Mouse (Mus musculus) CH12.LX (cell line): ENCODE measurements at regions not wholly inside any gene's neighbourhood (a gene's known extent, or its start where the extent isn't known, plus 50 kb on each side); places are given as distances from the start of the nearest gene placed in this dataset.

ENCODE experiments used
- DNase-seq: peaks from one replicate; pipeline ENCODE4 v3.0.0-alpha.2; 2013; ENCODE audit errors: extremely low read depth
- H3K27ac ChIP-seq: 2 replicates; pipeline ENCODE4 v1.5.1; 2012; ENCODE audit warnings: low read depth, mild to moderate bottlenecking, control low read depth, moderate library complexity; ENCODE audit not compliant: insufficient read depth
- H3K27me3 ChIP-seq: replicated peaks from 2 replicates; pipeline ENCODE3; 2012; ENCODE audit warnings: inconsistent platforms
- H3K36me3 ChIP-seq, 2 experiments: replicated peaks in 1 of 2; 2 replicates each; pipeline versions ENCODE3 to v1.6.1; 2012; ENCODE audit warnings: inconsistent platforms in 1 of 2, low read length in 1 of 2, mild to moderate bottlenecking in 1 of 2, mixed read lengths in 1 of 2, moderate library complexity in 1 of 2; ENCODE audit not compliant: control insufficient read depth in 1 of 2, insufficient read depth in 1 of 2
- H3K4me1 ChIP-seq, 2 experiments: 2 replicates each; pipeline ENCODE4 v1.6.1; 2012; ENCODE audit warnings: inconsistent platforms in 1 of 2, moderate library complexity in 1 of 2; ENCODE audit not compliant: insufficient read depth in 2 of 2, control insufficient read depth in 1 of 2
- H3K4me2 ChIP-seq: 2 replicates; pipeline ENCODE4 v1.6.1; 2012; ENCODE audit warnings: low read depth, mild to moderate bottlenecking, control low read depth; ENCODE audit not compliant: poor library complexity, insufficient read depth, severe bottlenecking
- H3K4me3 ChIP-seq, 3 experiments: fragments of 150-350 bp in 1 of 3; sonication (generic) in 1 of 3; replicated peaks in 1 of 3; 2 replicates each; pipeline versions ENCODE3 to v1.5.1; 2011 to 2012; ENCODE audit warnings: low read depth in 2 of 3, low read length in 2 of 3, mild to moderate bottlenecking in 2 of 3, moderate library complexity in 2 of 3, control low read depth in 1 of 3, improper control_type of control experiment in 1 of 3, inconsistent platforms in 1 of 3, mixed read lengths in 1 of 3; ENCODE audit not compliant: poor library complexity in 1 of 3
- H3K79me2 ChIP-seq: replicated peaks from 2 replicates; pipeline ENCODE4 v1.6.1; 2012; ENCODE audit warnings: mild to moderate bottlenecking, moderate library complexity; ENCODE audit not compliant: control insufficient read depth, poor library complexity, insufficient read depth, severe bottlenecking; ENCODE audit errors: extremely low read depth
- H3K9ac ChIP-seq: 2 replicates; pipeline ENCODE4 v1.6.1; 2012; ENCODE audit warnings: low read depth, mild to moderate bottlenecking, control low read depth, moderate library complexity; ENCODE audit not compliant: insufficient read depth
- H3K9me3 ChIP-seq: replicated peaks from 2 replicates; pipeline ENCODE3; 2012; ENCODE audit warnings: low read length, inconsistent platforms, mixed read lengths
- BHLHE40 ChIP-seq: IDR thresholded peaks from 2 replicates; pipeline ENCODE4 v1.6.1; 2011; ENCODE audit warnings: mild to moderate bottlenecking, low read depth, low read length, improper control_type of control experiment
- CHD1 ChIP-seq: IDR thresholded peaks from 2 replicates; pipeline ENCODE4 v1.6.1; 2012; ENCODE audit warnings: low read depth, low read length, improper control_type of control experiment, inconsistent platforms
- CHD2 ChIP-seq: IDR thresholded peaks from 2 replicates; pipeline ENCODE4 v1.6.1; 2011; ENCODE audit warnings: low read length, improper control_type of control experiment
- CTCF ChIP-seq, 2 experiments: IDR thresholded peaks in 1 of 2; conservative IDR thresholded peaks in 1 of 2; 2 replicates each; pipeline ENCODE4 v1.5.1; 2011 to 2012; ENCODE audit warnings: low read depth in 2 of 2, low read length in 2 of 2, improper control_type of control experiment in 1 of 2, inconsistent platforms in 1 of 2, mild to moderate bottlenecking in 1 of 2, moderate library complexity in 1 of 2
- ELF1 ChIP-seq: IDR thresholded peaks from 2 replicates; pipeline ENCODE4 v1.6.1; 2014; ENCODE audit warnings: low read depth, mild to moderate bottlenecking, inconsistent platforms, low read length, improper control_type of control experiment
- ETS1 ChIP-seq: conservative IDR thresholded peaks from 2 replicates; pipeline ENCODE4 v1.6.1; 2012; ENCODE audit warnings: low read depth, mild to moderate bottlenecking, inconsistent platforms, low read length, improper control_type of control experiment, moderate library complexity
- HCFC1 ChIP-seq: IDR thresholded peaks from 2 replicates; pipeline ENCODE4 v1.6.1; 2012; ENCODE audit warnings: low read depth, mild to moderate bottlenecking, inconsistent platforms, low read length, improper control_type of control experiment
- IRF4 ChIP-seq: IDR thresholded peaks from 2 replicates; pipeline ENCODE4 v1.6.1; 2014; ENCODE audit warnings: low read depth, mild to moderate bottlenecking, inconsistent platforms, low read length, improper control_type of control experiment
- JUND ChIP-seq: conservative IDR thresholded peaks from 2 replicates; pipeline ENCODE4 v1.6.1; 2011; ENCODE audit warnings: low read depth, low read length, improper control_type of control experiment
- MAFK ChIP-seq: IDR thresholded peaks from 2 replicates; pipeline ENCODE4 v1.6.1; 2011; ENCODE audit warnings: low read length, improper control_type of control experiment; ENCODE audit not compliant: insufficient replicate concordance
- MAX ChIP-seq: IDR thresholded peaks from 2 replicates; pipeline ENCODE4 v1.6.1; 2011; ENCODE audit warnings: low read length, improper control_type of control experiment
- MAZ ChIP-seq: IDR thresholded peaks from 2 replicates; pipeline ENCODE4 v1.6.1; 2012; ENCODE audit warnings: low read depth, mild to moderate bottlenecking, inconsistent platforms, low read length, improper control_type of control experiment, moderate library complexity
- MEF2A ChIP-seq: IDR thresholded peaks from 2 replicates; pipeline ENCODE4 v1.6.1; 2014; ENCODE audit warnings: low read depth, mild to moderate bottlenecking, inconsistent platforms, low read length, improper control_type of control experiment, borderline replicate concordance
- MXI1 ChIP-seq: IDR thresholded peaks from 2 replicates; pipeline ENCODE4 v1.6.1; 2011; ENCODE audit warnings: mild to moderate bottlenecking, low read depth, low read length, improper control_type of control experiment
- MYC ChIP-seq: IDR thresholded peaks from 2 replicates; pipeline ENCODE4 v1.6.1; 2011; ENCODE audit warnings: low read depth, mild to moderate bottlenecking, improper control_type of control experiment, low read length
- NELFE ChIP-seq: IDR thresholded peaks from 2 replicates; pipeline ENCODE4 v1.6.1; 2011; ENCODE audit warnings: low read depth, low read length, improper control_type of control experiment
- NRF1 ChIP-seq: IDR thresholded peaks from 2 replicates; pipeline ENCODE4 v1.6.1; 2014; ENCODE audit warnings: low read depth, mild to moderate bottlenecking, inconsistent platforms, low read length, improper control_type of control experiment, moderate library complexity
- PAX5 ChIP-seq: IDR thresholded peaks from 2 replicates; pipeline ENCODE4 v1.6.1; 2012; ENCODE audit warnings: low read length, inconsistent platforms, mixed read lengths
- POLR2A ChIP-seq: IDR thresholded peaks from 2 replicates; pipeline ENCODE4 v1.6.1; 2011; ENCODE audit warnings: low read depth, mild to moderate bottlenecking, improper control_type of control experiment, low read length
- RAD21 ChIP-seq: IDR thresholded peaks from 2 replicates; pipeline ENCODE4 v1.6.1; 2011; ENCODE audit warnings: low read depth, mild to moderate bottlenecking, low read length, improper control_type of control experiment, moderate library complexity
- RCOR1 ChIP-seq: conservative IDR thresholded peaks from 2 replicates; pipeline ENCODE4 v1.6.1; 2012; ENCODE audit warnings: low read depth, mild to moderate bottlenecking, inconsistent platforms, low read length, improper control_type of control experiment
- SIN3A ChIP-seq: IDR thresholded peaks from 2 replicates; pipeline ENCODE4 v1.6.1; 2012; ENCODE audit warnings: low read length, improper control_type of control experiment, inconsistent platforms
- TBP ChIP-seq: conservative IDR thresholded peaks from 2 replicates; pipeline ENCODE4 v1.6.1; 2011; ENCODE audit warnings: low read depth, low read length, improper control_type of control experiment
- TCF12 ChIP-seq: IDR thresholded peaks from 2 replicates; pipeline ENCODE4 v1.6.1; 2014; ENCODE audit warnings: low read depth, mild to moderate bottlenecking, inconsistent platforms, low read length, improper control_type of control experiment
- UBTF ChIP-seq: IDR thresholded peaks from 2 replicates; pipeline ENCODE4 v1.6.1; 2012; ENCODE audit warnings: low read depth, mild to moderate bottlenecking, inconsistent platforms, low read length, improper control_type of control experiment, moderate library complexity
- USF2 ChIP-seq: conservative IDR thresholded peaks from 2 replicates; pipeline ENCODE4 v1.6.1; 2011; ENCODE audit warnings: low read depth, low read length, improper control_type of control experiment
- ZKSCAN1 ChIP-seq: IDR thresholded peaks from 2 replicates; pipeline ENCODE4 v1.6.1; 2012; ENCODE audit warnings: low read depth, inconsistent platforms, low read length, improper control_type of control experiment, borderline replicate concordance
- ZMIZ1 ChIP-seq: IDR thresholded peaks from 2 replicates; pipeline ENCODE4 v1.6.1; 2012; ENCODE audit warnings: low read depth, mild to moderate bottlenecking, inconsistent platforms, low read length, improper control_type of control experiment
- ZNF384 ChIP-seq: IDR thresholded peaks from 2 replicates; pipeline ENCODE4 v1.6.1; 2012; ENCODE audit warnings: low read depth, low read length, improper control_type of control experiment, inconsistent platforms
- dilution Hi-C: fragments of 300-500 bp; cut with MboI; formaldehyde crosslinking; loops from 2 replicates; pipeline ENCODE4 v1.14.3; 2020; ENCODE audit warnings: low sequenced_read_pairs; ENCODE audit not compliant: extremely low pct_unique_long_range_greater_than_20kb, extremely low pct_ligation_motif_present
- in situ Hi-C: fragments of 300-500 bp; cut with MboI; formaldehyde crosslinking; loops from 3 replicates; pipeline ENCODE4 v1.14.3; 2019; ENCODE audit warnings: low sequenced_read_pairs, low pct_ligation_motif_present, low pct_unique_long_range_greater_than_20kb, mixed read lengths

DNA sequence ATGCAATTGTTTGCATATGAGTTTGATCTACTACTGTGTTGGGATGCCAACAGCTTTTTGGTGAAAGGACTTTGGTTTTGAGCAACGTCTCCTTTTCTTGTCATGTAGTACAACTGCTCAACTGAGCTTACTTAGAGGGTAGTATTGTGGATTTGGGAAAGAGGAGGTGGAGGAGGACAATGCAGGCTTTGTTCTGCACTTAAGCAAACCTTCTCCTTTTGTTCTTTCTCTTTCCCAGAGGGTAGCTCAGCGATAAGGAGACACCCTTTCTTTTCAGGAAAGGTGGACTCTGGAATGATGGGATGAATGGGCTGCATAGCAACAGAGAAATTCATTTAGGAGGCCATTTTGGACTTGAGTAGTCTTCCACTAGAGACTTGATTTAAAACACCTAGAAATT is 288.6 kb upstream of the S100g start:
- dilution Hi-C loops (no loop called here), in situ Hi-C loops (no loop called here)
- Histone ChIP-seq H3K79me2 (no peaks in the 10 kb centered on the region), H3K27me3 (no peaks in the 10 kb centered on the region), H3K9me3 (no peaks in the 10 kb centered on the region), H3K4me2 (no peak overlapping the region), H3K4me1 (no peaks in the 10 kb centered on the region), H3K36me3 (no peaks in the 10 kb centered on the region), H3K9ac (no peak overlapping the region), H3K4me3 (no peak overlapping the region), H3K27ac (no peak overlapping the region)
- TF ChIP-seq ELF1 (no peak), JUND (no peak), NRF1 (no peak), BHLHE40 (no peak), ETS1 (no peak), UBTF (no peak), CHD2 (no peak), PAX5 (no peak), RCOR1 (no peak), SIN3A (no peak), MYC (no peak), USF2 (no peak), RAD21 (no peak), IRF4 (no peak), NELFE (no peak), MXI1 (no peak), TBP (no peak), MAZ (no peak), ZMIZ1 (no peak), MAX (no peak)
- DNase-seq: no peak

DNA sequence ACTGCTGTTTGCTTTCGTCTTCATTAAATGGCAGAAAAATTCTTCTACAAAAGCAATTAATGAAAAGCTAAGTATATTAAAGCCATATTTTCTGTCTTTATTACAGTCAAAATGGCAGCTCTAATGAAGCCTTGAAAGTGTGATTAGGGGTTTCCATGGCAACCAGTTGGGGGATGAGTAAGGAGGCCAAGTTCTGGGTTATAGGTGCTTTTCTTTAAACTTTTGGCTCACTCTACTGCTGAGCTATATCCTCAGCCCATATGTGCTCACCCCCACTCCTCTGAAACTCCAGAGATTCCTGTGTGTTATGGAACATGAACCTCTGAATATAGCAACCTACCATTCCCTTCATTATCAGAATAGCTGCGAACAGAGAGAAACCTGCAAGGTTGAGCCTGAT is 240.9 kb upstream of the S100g start:
- no peaks in the 10 kb centered on the region for H3K27me3 ChIP-seq
- dilution Hi-C loops (no loop called here), in situ Hi-C loops (no loop called here)
- DNase-seq: no peak
- no peaks in the 10 kb centered on the region for H3K79me2 ChIP-seq
- no peak overlapping the region for H3K4me2 ChIP-seq
- no peak overlapping the region for H3K27ac ChIP-seq
- H3K36me3 ChIP-seq: no peaks in the 10 kb centered on the region
- no peak overlapping the region for H3K9ac ChIP-seq
- H3K4me3 ChIP-seq: no peak overlapping the region
- no peaks in the 10 kb centered on the region for H3K9me3 ChIP-seq
- no peaks in the 10 kb centered on the region for H3K4me1 ChIP-seq
- TF ChIP-seq MYC: no peak
- no peak for TF ChIP-seq MAZ
- no peak for TF ChIP-seq PAX5
- no peak for TF ChIP-seq ZKSCAN1
- TF ChIP-seq CTCF (conservative IDR thresholded peaks at IDR 0.05 in 1 of 2, IDR thresholded peaks at IDR 0.05 in 1 of 2; ENCODE audit: low read depth in 2 of 2, low read length in 2 of 2): no peak
- no peak for TF ChIP-seq CHD1
- TF ChIP-seq TBP: no peak
- TF ChIP-seq IRF4: no peak
- TF ChIP-seq MEF2A: no peak
- TF ChIP-seq SIN3A: no peak
- TF ChIP-seq TCF12: no peak
- no peak for TF ChIP-seq MAFK
- no peak for TF ChIP-seq UBTF
- TF ChIP-seq RCOR1: no peak
- TF ChIP-seq ZNF384: no peak
- TF ChIP-seq POLR2A: no peak
- no peak for TF ChIP-seq BHLHE40
- TF ChIP-seq MXI1: no peak
- TF ChIP-seq HCFC1: no peak
- no peak for TF ChIP-seq MAX
